ENCODE assay signal across 9 mouse cellular contexts in genomic region chr6:54586175-54586574, GRCm38 (mm10). TPM values are rescaled to one million over a fixed set of nuclear protein-coding genes. Genes with fewer than 3 reads are reported as not detected.
DNase-seq lines count a peak whose midpoint lies in the region; ATAC-seq and TF ChIP-seq lines count a peak whose summit lies in the region.
"Had no signal": no experiment of that assay in that cellular context is flagged by ENCODE, and none has a peak within 500 bp of the region (broad histone marks: within the 10 kb centered on the region; RNA-seq: fewer than 3 reads in every experiment).

No protein-coding gene starts in this region.

- peak; percentile 44 to 87 for DNase-seq in adrenal gland, adult (ENCODE audit: inconsistent age in 2 of 2, low spot score in 1 of 2)
- DNase-seq in adrenal gland, postnatal 4 days (ENCODE audit: low spot score in 2 of 2), result no peak
- peak; percentile 59 for DNase-seq in limb, embryonic 11.5 days (ENCODE audit: low spot score)
- DNase-seq in limb, embryonic 10.5 days (ENCODE audit: low spot score), result no peak
- peak; percentile 35 to 69 for DNase-seq in adrenal gland, postnatal 36 days
- DNase-seq in heart, postnatal 10 days, result peak; percentile 61 to 77
- peak in 1 of 3 experiments; percentile 24 for DNase-seq in liver, embryonic 14.5 days (ENCODE audit: low read depth in 3 of 3, low spot score in 3 of 3)
- peak; percentile 70 for DNase-seq in thymus, postnatal 0 days (ENCODE audit: low spot score)
- DNase-seq: liver, embryonic 13.5 days had no signal

- no peak overlapping the region for H3K4me3 ChIP-seq in limb, embryonic 11.5 days (ENCODE audit: low read depth, low read length)
- H3K4me3 ChIP-seq in limb, embryonic 10.5 days, result no peak overlapping the region
- H3K4me3 ChIP-seq in liver, embryonic 14.5 days (ENCODE audit: insufficient read depth in 1 of 2, low read depth in 2 of 2, low read length in 2 of 2), result no peak overlapping the region
- H3K4me3 ChIP-seq: liver, embryonic 13.5 days had no signal

- no peak for ATAC-seq in limb, embryonic 11.5 days (ENCODE audit: insufficient number of reproducible peaks, low FRiP score, low TSS enrichment, low read depth)
- no peak for ATAC-seq in liver, embryonic 14.5 days (ENCODE audit: insufficient read depth)

- no peak overlapping the region for H3K27ac ChIP-seq in limb, embryonic 11.5 days (replicated peaks; ENCODE audit: low read depth, low read length)
- no peak overlapping the region for H3K27ac ChIP-seq in limb, embryonic 10.5 days
- H3K27ac ChIP-seq in liver, embryonic 14.5 days, result no peak overlapping the region
- H3K27ac ChIP-seq: liver, embryonic 13.5 days had no signal

- TF ChIP-seq EP300 in liver, embryonic 14.5 days (IDR thresholded peaks at IDR 0.05; ENCODE audit: low read depth), result no peak

- 23% methylated on average over 2 of the region's 2 CpGs for WGBS in limb, embryonic 11.5 days
- 30% methylated on average over 2 of the region's 2 CpGs for WGBS in limb, embryonic 10.5 days
- 8% methylated on average over 2 of the region's 2 CpGs for WGBS in liver, embryonic 14.5 days (ENCODE audit: insufficient replicate concordance)

- intact Hi-C loops in heart, postnatal 10 days (cut with DNase I), result loop anchor here (2.0 to 5.0 kb wide), 2 partner anchors 45 to 111 kb away; no protein-coding TSS in a partner anchor

- no peak overlapping the region for H3K4me2 ChIP-seq in limb, embryonic 11.5 days (ENCODE audit: low read depth, severe bottlenecking)
- no peak overlapping the region for H3K4me2 ChIP-seq in liver, embryonic 14.5 days (ENCODE audit: low read depth)
- H3K4me2 ChIP-seq: liver, embryonic 13.5 days had no signal

- H3K36me3 ChIP-seq in limb, embryonic 11.5 days (ENCODE audit: control insufficient read depth, insufficient read depth, low read length), result no peaks in the 10 kb centered on the region
- peaks cover 8% of the 10 kb centered on the region; the same call in 1 of the 2 replicates for H3K36me3 ChIP-seq in limb, embryonic 10.5 days
- no peaks in the 10 kb centered on the region for H3K36me3 ChIP-seq in liver, embryonic 14.5 days (replicated peaks; ENCODE audit: control insufficient read depth, insufficient read depth, low read depth)
- H3K36me3 ChIP-seq: liver, embryonic 13.5 days had no signal

- TF ChIP-seq CTCF in liver, embryonic 14.5 days (IDR thresholded peaks at IDR 0.05; ENCODE audit: low read depth), result peak; percentile 67

- no peaks in the 10 kb centered on the region for H3K27me3 ChIP-seq in limb, embryonic 11.5 days (ENCODE audit: control insufficient read depth, insufficient read depth, low read length)
- no peaks in the 10 kb centered on the region for H3K27me3 ChIP-seq in limb, embryonic 10.5 days (ENCODE audit: low read depth, poor library complexity, severe bottlenecking)
- H3K27me3 ChIP-seq in liver, embryonic 14.5 days (ENCODE audit: control insufficient read depth, insufficient read depth, low read length), result no peaks in the 10 kb centered on the region
- H3K27me3 ChIP-seq: liver, embryonic 13.5 days had no signal

- no peak overlapping the region for H3K9ac ChIP-seq in limb, embryonic 11.5 days (ENCODE audit: low read length)
- H3K9ac ChIP-seq in liver, embryonic 14.5 days (replicated peaks), result no peak overlapping the region
- H3K9ac ChIP-seq: liver, embryonic 13.5 days had no signal

- H3K4me1 ChIP-seq in limb, embryonic 11.5 days (ENCODE audit: control insufficient read depth, insufficient read depth, low read length), result peaks cover under 1% of the 10 kb centered on the region; the same call in 1 of the 2 replicates
- peaks cover 8% of the 10 kb centered on the region for H3K4me1 ChIP-seq in limb, embryonic 10.5 days
- no peaks in the 10 kb centered on the region for H3K4me1 ChIP-seq in liver, embryonic 14.5 days (replicated peaks; ENCODE audit: control insufficient read depth in 2 of 2, insufficient read depth in 2 of 2, low read length in 1 of 2)
- H3K4me1 ChIP-seq: liver, embryonic 13.5 days had no signal

- no peaks in the 10 kb centered on the region for H3K9me3 ChIP-seq in limb, embryonic 11.5 days (ENCODE audit: control insufficient read depth, low read length)
- no peaks in the 10 kb centered on the region for H3K9me3 ChIP-seq in limb, embryonic 10.5 days (replicated peaks)
- H3K9me3 ChIP-seq in liver, embryonic 14.5 days (ENCODE audit: control insufficient read depth, low read length), result no peaks in the 10 kb centered on the region
- H3K9me3 ChIP-seq: liver, embryonic 13.5 days had no signal

RNA-seq across cellular contexts. Expression of gene Plekha8, which starts 8.7 kb away (rescaled TPM):
- total RNA-seq in adrenal gland, postnatal 4 days (2021), result 10 to 100 TPM; 18.3 to 18.7 TPM
- polyA plus RNA-seq in limb, embryonic 11.5 days (2014; fragmentation: Nextera tagmentation; extraction: Ambion mirVana), result 26.5 and 28.8 TPM in 2 replicates
- 17.1 and 21.8 TPM in 2 replicates for polyA plus RNA-seq in limb, embryonic 10.5 days (2016; fragmentation: Nextera tagmentation; extraction: Ambion mirVana)
- 10 to 100 TPM; 18.6 to 23.6 TPM for total RNA-seq in adrenal gland, postnatal 36 days (2021)
- 10 to 100 TPM; 12.4 to 12.9 TPM for total RNA-seq in heart, postnatal 10 days (2021)
- 1.2 and 1.7 TPM in 2 replicates for polyA plus RNA-seq in liver, embryonic 14.5 days (2012; rRNA removed)
- 2.6 and 3.7 TPM in 2 replicates for polyA plus RNA-seq in liver, embryonic 14.5 days (2014; fragmentation: Nextera tagmentation; extraction: Ambion mirVana)
- 1.7 TPM in 2 replicates for polyA plus RNA-seq in thymus, postnatal 0 days (2015; fragmentation: Nextera tagmentation; extraction: Ambion mirVana)

RNA-seq across cellular contexts. Expression of gene Fkbp14, which starts 10.9 kb away (rescaled TPM):
- total RNA-seq in adrenal gland, postnatal 4 days (2021), result 10 to 100 TPM; 30.5 to 30.7 TPM
- 19.2 and 20.4 TPM in 2 replicates for polyA plus RNA-seq in limb, embryonic 11.5 days (2014; fragmentation: Nextera tagmentation; extraction: Ambion mirVana)
- 8.7 and 14.2 TPM in 2 replicates for polyA plus RNA-seq in limb, embryonic 10.5 days (2016; fragmentation: Nextera tagmentation; extraction: Ambion mirVana)
- total RNA-seq in adrenal gland, postnatal 36 days (2021), result 10 to 100 TPM; 18.4 to 24.0 TPM
- 10 to 100 TPM; 15.1 to 17.0 TPM for total RNA-seq in heart, postnatal 10 days (2021)
- polyA plus RNA-seq in liver, embryonic 14.5 days (2012; rRNA removed), result 2.5 and 3.5 TPM in 2 replicates
- 3.7 and 4.0 TPM in 2 replicates for polyA plus RNA-seq in liver, embryonic 14.5 days (2014; fragmentation: Nextera tagmentation; extraction: Ambion mirVana)
- polyA plus RNA-seq in thymus, postnatal 0 days (2015; fragmentation: Nextera tagmentation; extraction: Ambion mirVana), result 2.7 and 3.7 TPM in 2 replicates

RNA-seq across cellular contexts. Expression of gene Scrn1, which starts 19.9 kb away (rescaled TPM):
- total RNA-seq in adrenal gland, postnatal 4 days (2021), result 10 to 100 TPM; 29.9 to 33.5 TPM
- polyA plus RNA-seq in limb, embryonic 11.5 days (2014; fragmentation: Nextera tagmentation; extraction: Ambion mirVana), result 8.5 and 9.1 TPM in 2 replicates
- 2.6 and 7.8 TPM in 2 replicates for polyA plus RNA-seq in limb, embryonic 10.5 days (2016; fragmentation: Nextera tagmentation; extraction: Ambion mirVana)
- 10 to 100 TPM; 31.0 to 41.6 TPM for total RNA-seq in adrenal gland, postnatal 36 days (2021)
- 1 to 10 TPM; 8.3 to 9.3 TPM for total RNA-seq in heart, postnatal 10 days (2021)
- 0.10 and 0.13 TPM in 2 replicates for polyA plus RNA-seq in liver, embryonic 14.5 days (2012; rRNA removed)
- 0.08 and 0.24 TPM in 2 replicates for polyA plus RNA-seq in liver, embryonic 14.5 days (2014; fragmentation: Nextera tagmentation; extraction: Ambion mirVana)
- polyA plus RNA-seq in thymus, postnatal 0 days (2015; fragmentation: Nextera tagmentation; extraction: Ambion mirVana), result 0.94 and 0.98 TPM in 2 replicates

Comparison
In these comparisons a context has a peak if more than half of its experiments do, and no peak if none do; other contexts are left out.
1. DNase-seq: peak in adrenal gland, adult (2 of 2), limb, embryonic 11.5 days (single experiment), adrenal gland, postnatal 36 days (2 of 2), heart, postnatal 10 days (2 of 2) and thymus, postnatal 0 days (single experiment); none in adrenal gland, postnatal 4 days (0 of 2) and limb, embryonic 10.5 days (single experiment).